Mouse (Mus musculus) ES-E14 (cell line): ENCODE data around the gene Tmbim4. TPM values are rescaled to one million over a fixed set of nuclear protein-coding genes. Genes with fewer than 3 reads are reported as not detected.

ENCODE experiments used
- DNase-seq: peaks from one replicate; pipeline ENCODE4 v3.0.0-alpha.2; 2013; ENCODE audit warnings: low read depth, low spot score
- H3K27ac ChIP-seq: 2 replicates; pipeline ENCODE4 v1.5.1; 2012; ENCODE audit warnings: low read depth, mild to moderate bottlenecking, low read length, moderate library complexity, mixed read lengths; ENCODE audit not compliant: poor library complexity, insufficient read depth, severe bottlenecking
- H3K36me3 ChIP-seq: 2 replicates; pipeline ENCODE4 v1.6.1; 2012; ENCODE audit warnings: mild to moderate bottlenecking, low read length, moderate library complexity, mixed read lengths; ENCODE audit not compliant: control insufficient read depth, poor library complexity, insufficient read depth, severe bottlenecking
- H3K4me1 ChIP-seq, 2 experiments: fragments of 150-350 bp in 1 of 2; sonication (generic) in 1 of 2; 2 replicates each; pipeline ENCODE4 v1.6.1; 2012; ENCODE audit warnings: low read length in 2 of 2, mild to moderate bottlenecking in 1 of 2, mixed read lengths in 1 of 2; ENCODE audit not compliant: control insufficient read depth in 2 of 2, insufficient read depth in 2 of 2, poor library complexity in 1 of 2
- H3K4me3 ChIP-seq, 2 experiments: fragments of 150-350 bp in 1 of 2; sonication (generic) in 1 of 2; 2 replicates each; pipeline ENCODE4 v1.5.1; 2012; ENCODE audit warnings: low read length in 2 of 2, low read depth in 1 of 2, mild to moderate bottlenecking in 1 of 2, mixed read lengths in 1 of 2; ENCODE audit not compliant: insufficient read depth in 1 of 2, poor library complexity in 1 of 2, severe bottlenecking in 1 of 2
- H3K9ac ChIP-seq: 2 replicates; pipeline ENCODE4 v1.6.1; 2012; ENCODE audit warnings: low read depth, mild to moderate bottlenecking, low read length, mixed read lengths; ENCODE audit not compliant: poor library complexity, insufficient read depth, severe bottlenecking
- H3K9me3 ChIP-seq: fragments of 150-350 bp; sonication (generic); 2 replicates; pipeline ENCODE4 v1.6.1; 2012; ENCODE audit warnings: low read depth, mild to moderate bottlenecking, low read length; ENCODE audit not compliant: control insufficient read depth, insufficient read depth
- CHD2 ChIP-seq: IDR thresholded peaks from 2 replicates; pipeline ENCODE4 v1.6.1; 2014; ENCODE audit warnings: mild to moderate bottlenecking, low read depth, low read length, inconsistent platforms
- HCFC1 ChIP-seq: IDR thresholded peaks from 2 replicates; pipeline ENCODE4 v1.6.1; 2012; ENCODE audit warnings: low read length, inconsistent platforms, borderline replicate concordance; ENCODE audit not compliant: insufficient read depth
- MAFK ChIP-seq: IDR thresholded peaks from 2 replicates; pipeline ENCODE4 v1.6.1; 2014; ENCODE audit warnings: mild to moderate bottlenecking, low read depth, low read length, inconsistent platforms; ENCODE audit not compliant: insufficient read depth
- ZC3H11A ChIP-seq: IDR thresholded peaks from 2 replicates; pipeline ENCODE4 v1.6.1; 2012; ENCODE audit warnings: low read depth, mild to moderate bottlenecking, inconsistent platforms, low read length, borderline replicate concordance
- ZNF384 ChIP-seq: IDR thresholded peaks from 2 replicates; pipeline ENCODE4 v1.6.1; 2012; ENCODE audit warnings: low read depth, low read length, inconsistent platforms
- in situ Hi-C, 2 experiments: fragments of 600-800 bp; cut with MboI; formaldehyde crosslinking; loops; one replicate each; pipeline ENCODE4 v1.15.1; 2025; ENCODE audit warnings: low sequenced_read_pairs in 2 of 2, inconsistent platforms in 1 of 2; ENCODE audit not compliant: unreplicated experiment in 2 of 2
- total RNA-seq: library from RNA; depleted of rRNA; stranded (reverse); fragments of 300-350 nt; gene quantifications from 2 replicates; pipeline ENCODE4 v1.2.3, GENCODE M21; 2012

Gene Tmbim4
- total RNA-seq, 1 experiment: 125 TPM

GRCm38 (mm10) chr10:120251791-120252190 lies 50.4 kb downstream of the Tmbim4 start:
- Histone ChIP-seq H3K36me3 (no peaks in the 10 kb centered on the region), H3K9ac (no peak overlapping the region), H3K4me3 (no peak overlapping the region), H3K27ac (no peak overlapping the region), H3K4me1 (peaks cover 0 to 3% of the 10 kb centered on the region in 2 experiments; a peak in 1 of 4 replicates), H3K9me3 (no peaks in the 10 kb centered on the region)
- in situ Hi-C loops: loop anchor here (10.0 to 25.0 kb wide), 2 partner anchors 611 to 623 kb away; no protein-coding TSS in a partner anchor
- no peak for TF ChIP-seq ZC3H11A
- TF ChIP-seq HCFC1: no peak
- no peak for TF ChIP-seq CHD2
- TF ChIP-seq MAFK: no peak
- TF ChIP-seq ZNF384: no peak
- no peak for DNase-seq

DNA sequence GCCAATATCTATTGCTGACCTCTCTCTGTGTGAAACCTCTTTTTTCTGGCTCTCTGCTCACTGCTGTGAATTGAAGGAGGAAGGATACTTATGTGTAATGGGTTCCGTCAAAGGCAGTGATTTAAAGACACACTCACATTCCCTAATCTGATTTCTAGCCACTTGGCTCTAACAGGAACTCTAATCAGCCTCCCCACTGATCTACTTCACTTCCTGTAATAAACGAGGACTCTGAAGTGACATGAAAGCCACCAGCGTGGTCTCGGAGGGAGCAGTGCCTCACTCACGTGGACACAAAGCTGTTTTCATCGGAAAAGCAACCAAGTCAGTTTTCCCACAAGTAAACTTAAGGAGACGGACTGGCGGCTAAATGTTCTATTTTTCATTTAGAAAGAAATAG lies 51.4 kb downstream of the Tmbim4 start:
- H3K4me3 ChIP-seq: no peak overlapping the region
- DNase-seq: no peak
- H3K4me1 ChIP-seq: no peaks in the 10 kb centered on the region
- H3K36me3 ChIP-seq: no peaks in the 10 kb centered on the region
- no peak overlapping the region for H3K9ac ChIP-seq
- in situ Hi-C loops: loop anchor here (10.0 to 25.0 kb wide), 2 partner anchors 610 to 622 kb away; no protein-coding TSS in a partner anchor
- no peaks in the 10 kb centered on the region for H3K9me3 ChIP-seq
- TF ChIP-seq HCFC1: no peak
- TF ChIP-seq CHD2: no peak
- TF ChIP-seq ZC3H11A: no peak
- no peak overlapping the region for H3K27ac ChIP-seq

- H3K9ac ChIP-seq: no peak overlapping the region
- no peaks in the 10 kb centered on the region for H3K4me1 ChIP-seq
- no peak for DNase-seq
- no peaks in the 10 kb centered on the region for H3K9me3 ChIP-seq
- H3K4me3 ChIP-seq: no peak overlapping the region
- H3K27ac ChIP-seq: no peak overlapping the region
- in situ Hi-C loops: loop anchor here (10.0 to 25.0 kb wide), 2 partner anchors 605 to 618 kb away; no protein-coding TSS in a partner anchor
- no peaks in the 10 kb centered on the region for H3K36me3 ChIP-seq
- no peak for TF ChIP-seq CHD2
- no peak for TF ChIP-seq ZC3H11A
- no peak for TF ChIP-seq HCFC1
- no peak for TF ChIP-seq ZNF384
- no peak for TF ChIP-seq MAFK
These were observed 55.8 kb downstream of the Tmbim4 start for GRCm38 (mm10) chr10:120257231-120257630.

DNA sequence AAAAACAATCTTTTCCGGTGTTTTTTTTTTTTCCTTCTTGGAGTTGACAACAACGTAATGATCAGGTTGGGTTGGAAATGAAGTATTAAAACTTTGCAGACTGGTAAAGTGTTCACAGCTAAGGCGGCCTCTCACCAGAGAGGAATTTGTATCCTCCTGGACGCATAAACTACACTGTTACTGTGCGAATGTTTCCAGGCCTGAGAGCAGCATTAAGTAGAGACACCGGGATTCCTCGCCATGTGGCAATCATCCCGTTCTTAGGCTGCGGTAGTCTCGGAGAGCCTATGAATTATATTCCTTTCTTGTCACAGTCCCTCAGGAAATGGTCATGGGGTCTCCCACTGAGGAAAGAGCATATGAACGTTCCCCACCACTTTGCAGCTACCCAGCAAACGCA lies 66.4 kb downstream of the Tmbim4 start:
- TF ChIP-seq MAFK: no peak
- no peak for TF ChIP-seq ZC3H11A
- no peak for TF ChIP-seq HCFC1
- DNase-seq: no peak
- Histone ChIP-seq H3K36me3 (no peaks in the 10 kb centered on the region), H3K9me3 (no peaks in the 10 kb centered on the region), H3K4me3 (no peak overlapping the region), H3K9ac (no peak overlapping the region), H3K27ac (no peak overlapping the region), H3K4me1 (peaks cover 0 to 7% of the 10 kb centered on the region in 2 experiments; a peak in 2 of 4 replicates)
- in situ Hi-C loops: loop anchor here in 1 of 2 experiments (25.0 kb wide), 1 partner anchor 595 kb away; no protein-coding TSS in a partner anchor

- no peak overlapping the region for H3K9ac ChIP-seq
- no peak for TF ChIP-seq MAFK
- no peak for TF ChIP-seq ZNF384
- TF ChIP-seq CHD2: no peak
- TF ChIP-seq ZC3H11A: no peak
- TF ChIP-seq HCFC1: no peak
- no peaks in the 10 kb centered on the region for H3K9me3 ChIP-seq
- no peaks in the 10 kb centered on the region for H3K36me3 ChIP-seq
- in situ Hi-C loops: loop anchor here in 1 of 2 experiments (25.0 kb wide), 1 partner anchor 592 kb away; no protein-coding TSS in a partner anchor
- DNase-seq: peak; percentile 33
- H3K27ac ChIP-seq: no peak overlapping the region
- H3K4me3 ChIP-seq: no peak overlapping the region
- peaks cover 0 to 7% of the 10 kb centered on the region in 2 experiments; a peak in 2 of 4 replicates for H3K4me1 ChIP-seq
These were observed 68.6 kb downstream of the Tmbim4 start for GRCm38 (mm10) chr10:120269946-120270345.
